Mouse (Mus musculus) ovary, adult 2 months (tissue): ENCODE data around the gene Crabp1. TPM values are rescaled to one million over a fixed set of nuclear protein-coding genes. Genes with fewer than 3 reads are reported as not detected.

ENCODE experiments used
- polyA plus RNA-seq: library from polyadenylated mRNA; depleted of rRNA; stranded (reverse); fragments of >200 nt; gene quantifications from 2 replicates; pipeline ENCODE4 v1.2.3, GENCODE M21; 2012; rRNA removed

Gene Crabp1
- polyA plus RNA-seq: 7.6 and 10.6 TPM in 2 replicates

GRCm38 (mm10) chr9:54764561-54765217 lies at the start of gene Crabp1:
Crabp1 (plus strand) TSS chr9:54764748.

GRCm38 (mm10) chr9:54733921-54734638 lies 30.5 kb upstream of the Crabp1 start, which contains the start of gene Wdr61:
Wdr61 (minus strand) TSS chr9:54734519.

Other genes starting within 250 kb of the Crabp1 start
- gene Sh2d7, start 225.8 kb upstream of the Crabp1 start, polyA plus RNA-seq: not detected in 2 replicates
- 8.0 and 8.5 TPM in 2 replicates for gene Cib2, start 204.5 kb upstream of the Crabp1 start, polyA plus RNA-seq
- 22.6 and 30.8 TPM in 2 replicates for gene Idh3a, start 178.4 kb upstream of the Crabp1 start, polyA plus RNA-seq
- 775 and 811 TPM in 2 replicates for gene Acsbg1, start 102.9 kb upstream of the Crabp1 start, polyA plus RNA-seq
- 17.6 and 19.1 TPM in 2 replicates for gene Dnaja4, start 65.9 kb upstream of the Crabp1 start, polyA plus RNA-seq
- 26.1 and 26.6 TPM in 2 replicates for gene Wdr61, start 30.2 kb upstream of the Crabp1 start, polyA plus RNA-seq
- gene Ireb2, start 99.0 kb downstream of the Crabp1 start, polyA plus RNA-seq: 2.0 and 3.5 TPM in 2 replicates
- gene Hykk, start 152.5 kb downstream of the Crabp1 start, polyA plus RNA-seq: 0.75 TPM in 2 replicates
- 30.9 and 42.7 TPM in 2 replicates for gene Psma4, start 186.0 kb downstream of the Crabp1 start, polyA plus RNA-seq
- not detected in 2 replicates for gene AY074887, start 186.2 kb downstream of the Crabp1 start, polyA plus RNA-seq
- not detected in 2 replicates for gene Chrna5, start 216.1 kb downstream of the Crabp1 start, polyA plus RNA-seq